Mouse (Mus musculus): ENCODE results near the gene Inhbc. TPM values are rescaled to one million over a fixed set of nuclear protein-coding genes. Genes with fewer than 3 reads are reported as not detected.

The Inhbc gene
- total and polyA plus RNA-seq, 3 experiments: not detected

DNA sequence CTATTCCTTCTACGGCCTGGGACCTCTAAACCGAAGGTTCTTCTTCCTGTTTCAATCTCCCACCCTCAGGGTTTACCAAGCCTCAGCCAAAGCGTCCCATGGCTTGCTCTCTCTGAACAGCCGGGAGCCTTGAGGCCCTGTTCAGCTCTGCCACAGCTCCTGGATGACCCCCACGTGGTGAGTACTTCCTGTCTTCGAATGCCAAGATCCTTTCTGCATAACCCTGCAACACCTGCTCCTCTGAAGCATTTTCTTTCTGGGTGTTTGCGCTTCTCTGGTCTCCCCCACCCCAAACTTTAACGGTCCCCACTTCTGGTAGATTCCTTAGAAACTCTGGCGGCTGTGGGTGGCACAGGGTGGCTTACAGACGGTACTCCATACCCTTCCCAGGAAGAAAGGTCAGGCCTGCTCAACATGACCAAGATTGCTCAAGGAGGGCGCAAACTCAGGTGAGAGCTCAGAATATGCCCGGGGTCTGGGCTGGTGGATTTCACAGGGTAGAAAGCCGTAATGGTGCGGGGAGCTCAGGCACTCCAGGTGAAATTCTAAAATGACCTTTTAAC, 44.7 kb downstream of the Inhbc start:
- peaks cover 0 to 8% of the 10 kb centered on the region in 2 experiments; a peak in 2 of 4 replicates for H3K36me3 ChIP-seq (ENCODE audit: control insufficient read depth in 1 of 2, insufficient read depth in 2 of 2, low read length in 2 of 2)

DNA sequence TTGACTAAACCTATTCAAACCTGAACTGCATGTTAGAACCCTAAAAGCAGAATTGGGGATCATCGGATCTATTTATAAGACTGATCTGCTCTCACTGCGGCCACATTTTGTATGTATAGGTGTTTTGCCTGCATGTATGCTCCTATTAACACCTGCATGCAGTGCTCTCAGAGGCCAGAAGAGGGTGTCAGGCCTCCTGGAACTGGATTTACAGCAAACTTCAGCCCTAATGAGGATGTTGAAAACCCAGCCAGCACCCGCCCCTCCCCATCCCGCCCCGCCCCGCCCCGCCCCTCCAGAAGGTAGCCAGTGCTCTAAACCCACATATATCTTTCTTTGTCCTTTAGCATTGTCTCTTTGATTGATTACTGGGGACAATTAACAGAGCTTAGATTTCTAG, 45.7 kb downstream of the Inhbc start:
- peak overlapping the region; percentile 53 to 89 for H3K4me3 ChIP-seq (ENCODE audit: control insufficient read depth in 1 of 2, insufficient read depth in 1 of 2, low read depth in 2 of 2, low read length in 2 of 2)
- peaks cover 0 to 8% of the 10 kb centered on the region in 2 experiments; a peak in 2 of 4 replicates for H3K36me3 ChIP-seq (ENCODE audit: control insufficient read depth in 1 of 2, insufficient read depth in 2 of 2, low read length in 2 of 2)
- DNase-seq (ENCODE audit: low read depth, low spot score): peak; percentile 91
- TF ChIP-seq TAL1 (IDR thresholded peaks at IDR 0.05; ENCODE audit: low read length): no peak
- TF ChIP-seq MEF2A (IDR thresholded peaks at IDR 0.05; ENCODE audit: extremely low read depth, insufficient replicate concordance, low read depth, low read length, poor library complexity, severe bottlenecking): no peak
- no peak for TF ChIP-seq CHD2 (IDR thresholded peaks at IDR 0.05; ENCODE audit: low read length)
- TF ChIP-seq ZC3H11A (IDR thresholded peaks at IDR 0.05; ENCODE audit: low read depth, low read length): no peak
- no peak for TF ChIP-seq ZMIZ1 (IDR thresholded peaks at IDR 0.05; ENCODE audit: low read depth, low read length)
- TF ChIP-seq TCF12 (IDR thresholded peaks at IDR 0.05; ENCODE audit: low read depth, low read length): no peak
- no peak for TF ChIP-seq GATA1 (IDR thresholded peaks at IDR 0.05; ENCODE audit: low read depth, low read length)
- TF ChIP-seq EP300 (IDR thresholded peaks at IDR 0.05; ENCODE audit: low read depth in 1 of 2, low read length in 2 of 2): no peak
- no peak for TF ChIP-seq MYB (IDR thresholded peaks at IDR 0.05; ENCODE audit: low read depth, low read length)
- TF ChIP-seq ZKSCAN1 (IDR thresholded peaks at IDR 0.05; ENCODE audit: low read depth, low read length): no peak
- TF ChIP-seq E2F4 (IDR thresholded peaks at IDR 0.05; ENCODE audit: borderline replicate concordance, low read depth, low read length): no peak
- no peak for TF ChIP-seq NELFE (IDR thresholded peaks at IDR 0.05; ENCODE audit: low read depth, low read length)
- peak; percentile 55 for TF ChIP-seq SMC3 (IDR thresholded peaks at IDR 0.05; ENCODE audit: low read depth, low read length)
- no peak for TF ChIP-seq GABPA (IDR thresholded peaks at IDR 0.05; ENCODE audit: low read depth, low read length)
- TF ChIP-seq ZNF384 (IDR thresholded peaks at IDR 0.05; ENCODE audit: low read depth, low read length): no peak
- TF ChIP-seq MAZ (IDR thresholded peaks at IDR 0.05; ENCODE audit: low read depth, low read length): no peak; the same call in 1 of the 2 replicates
- 0 out of 2 replicates have a peak, but pooled peaks have one; percentile 44 for TF ChIP-seq HCFC1 (IDR thresholded peaks at IDR 0.05; ENCODE audit: low read depth, low read length)
- no peak for TF ChIP-seq ETS1 (IDR thresholded peaks at IDR 0.05; ENCODE audit: low read depth, low read length)
- TF ChIP-seq POLR2A (IDR thresholded peaks at IDR 0.05; ENCODE audit: control insufficient read depth in 1 of 2, insufficient read depth in 1 of 2, low read depth in 1 of 2, low read length in 2 of 2, poor library complexity in 1 of 2): no peak
- TF ChIP-seq JUND (IDR thresholded peaks at IDR 0.05; ENCODE audit: low read depth, low read length): no peak
- TF ChIP-seq RCOR1 (IDR thresholded peaks at IDR 0.05; ENCODE audit: low read depth, low read length): 0 out of 2 replicates have a peak, but pooled peaks have one; percentile 8
- TF ChIP-seq MYC (IDR thresholded peaks at IDR 0.05; ENCODE audit: low read depth, low read length): 0 out of 2 replicates have a peak, but pooled peaks have one; percentile 40
- TF ChIP-seq USF2 (IDR thresholded peaks at IDR 0.05; ENCODE audit: borderline replicate concordance in 1 of 2, insufficient read depth in 1 of 2, low read depth in 1 of 2, low read length in 2 of 2): no peak
- no peak for TF ChIP-seq MAFK (IDR thresholded peaks at IDR 0.05; ENCODE audit: borderline replicate concordance, low read depth, low read length)
- TF ChIP-seq CHD1 (IDR thresholded peaks at IDR 0.05; ENCODE audit: low read depth, low read length): no peak
- no peak for TF ChIP-seq TBP (IDR thresholded peaks at IDR 0.05; ENCODE audit: low read depth, low read length)
- peak; percentile 15 for TF ChIP-seq RAD21 (IDR thresholded peaks at IDR 0.05; ENCODE audit: low read depth, low read length)
- peak; percentile 38; the same call in 1 of the 2 replicates for TF ChIP-seq MAX (IDR thresholded peaks at IDR 0.05; ENCODE audit: low read length)
- no peak for TF ChIP-seq NRF1 (IDR thresholded peaks at IDR 0.05; ENCODE audit: insufficient read depth, low read depth, low read length, poor library complexity, severe bottlenecking)
- no peak for TF ChIP-seq POLR2AphosphoS2 (IDR thresholded peaks at IDR 0.05; ENCODE audit: low read length)

More for the DNA sequence above, 44.7 kb downstream of the Inhbc start:
- Histone ChIP-seq H3K27me3 (ENCODE audit: control insufficient read depth in 1 of 2, insufficient read depth in 2 of 2, low read length in 2 of 2) (no peaks in the 10 kb centered on the region), H3K4me3 (ENCODE audit: control insufficient read depth in 1 of 2, insufficient read depth in 1 of 2, low read depth in 2 of 2, low read length in 2 of 2) (no peak overlapping the region), H3K79me2 (ENCODE audit: control insufficient read depth, insufficient read depth, low read length, poor library complexity) (peaks cover 2% of the 10 kb centered on the region; the same call in 1 of the 2 replicates), H3K9me3 (replicated peaks; ENCODE audit: insufficient read depth, low read length) (no peaks in the 10 kb centered on the region), H3K9ac (ENCODE audit: control insufficient read depth, low read depth, low read length, poor library complexity, severe bottlenecking) (no peak overlapping the region), H3K4me1 (ENCODE audit: control insufficient read depth in 1 of 2, insufficient read depth in 2 of 2, low read length in 2 of 2) (peaks cover 8 to 15% of the 10 kb centered on the region in 2 experiments), H3K27ac (ENCODE audit: control insufficient read depth, low read depth, low read length) (no peak overlapping the region)
- TF ChIP-seq TCF12 (IDR thresholded peaks at IDR 0.05; ENCODE audit: low read depth, low read length): no peak
- TF ChIP-seq SMC3 (IDR thresholded peaks at IDR 0.05; ENCODE audit: low read depth, low read length): no peak
- TF ChIP-seq ZKSCAN1 (IDR thresholded peaks at IDR 0.05; ENCODE audit: low read depth, low read length): no peak
- no peak for DNase-seq (ENCODE audit: low read depth, low spot score)

More for the DNA sequence above, 45.7 kb downstream of the Inhbc start:
- Histone ChIP-seq H3K27me3 (ENCODE audit: control insufficient read depth in 1 of 2, insufficient read depth in 2 of 2, low read length in 2 of 2) (no peaks in the 10 kb centered on the region), H3K9ac (ENCODE audit: control insufficient read depth, low read depth, low read length, poor library complexity, severe bottlenecking) (no peak overlapping the region), H3K9me3 (replicated peaks; ENCODE audit: insufficient read depth, low read length) (no peaks in the 10 kb centered on the region), H3K79me2 (ENCODE audit: control insufficient read depth, insufficient read depth, low read length, poor library complexity) (peaks cover 2% of the 10 kb centered on the region; the same call in 1 of the 2 replicates), H3K27ac (ENCODE audit: control insufficient read depth, low read depth, low read length) (no peak overlapping the region), H3K4me1 (ENCODE audit: control insufficient read depth in 1 of 2, insufficient read depth in 2 of 2, low read length in 2 of 2) (peaks cover 8 to 15% of the 10 kb centered on the region in 2 experiments)
